Comparison of ENCODE assay signal across 29 mouse cellular contexts in genomic region chr2:80158784-80159183, GRCm38 (mm10). TPM values are rescaled to one million over a fixed set of nuclear protein-coding genes. Genes with fewer than 3 reads are reported as not detected.
DNase-seq lines count a peak whose midpoint lies in the region; ATAC-seq and TF ChIP-seq lines count a peak whose summit lies in the region.
"Had no signal": no experiment of that assay in that cellular context is flagged by ENCODE, and none has a peak within 500 bp of the region (broad histone marks: within the 10 kb centered on the region; RNA-seq: fewer than 3 reads in every experiment).

No protein-coding gene starts in this region.

- no peaks in the 10 kb centered on the region for H3K9me3 ChIP-seq in heart, embryonic 10.5 days
- no peaks in the 10 kb centered on the region for H3K9me3 ChIP-seq in lung, postnatal 0 days (ENCODE audit: low read length)
- H3K9me3 ChIP-seq: embryonic facial prominence, embryonic 13.5 days; heart, embryonic 13.5 days; neural tube, embryonic 13.5 days had no signal

- DNase-seq in heart, adult 9 months (ENCODE audit: low spot score in 2 of 2) = peak; percentile 4 to 17
- DNase-seq in heart, embryonic 10.5 days (ENCODE audit: low spot score) = no peak
- DNase-seq in lung, postnatal 0 days (ENCODE audit: low spot score) = peak; percentile 75
- no peak for DNase-seq in lung, adult 2 months
- DNase-seq in skeletal muscle tissue, adult 2 months (ENCODE audit: low read depth, low spot score) = peak; percentile 3
- DNase-seq in testis, postnatal 10 days (ENCODE audit: low spot score) = no peak
- DNase-seq in spleen, postnatal 36 days (ENCODE audit: low spot score in 2 of 2) = no peak
- DNase-seq: adrenal gland, postnatal 10 days; B cell, adult 2 months; cerebellum, adult 9-10 months; embryo, embryonic 11 days; forebrain, postnatal 0 days; gastrocnemius, postnatal 10 days; heart, postnatal 14 days; kidney, adult 2 months; kidney, postnatal 36 days; left cerebral cortex, postnatal 4 days; lung, adult 18-20 months; lung, postnatal 14 days; thymus, adult 18-20 months; thymus, postnatal 36 days had no signal

- no peaks in the 10 kb centered on the region for H3K27me3 ChIP-seq in heart, embryonic 10.5 days (ENCODE audit: insufficient read depth, poor library complexity, severe bottlenecking)
- no peaks in the 10 kb centered on the region for H3K27me3 ChIP-seq in lung, postnatal 0 days (replicated peaks; ENCODE audit: insufficient read depth, low read length)
- H3K27me3 ChIP-seq: embryonic facial prominence, embryonic 13.5 days; heart, embryonic 13.5 days; neural tube, embryonic 13.5 days had no signal

- H3K9ac ChIP-seq in lung, postnatal 0 days (replicated peaks; ENCODE audit: low read depth) = no peak overlapping the region
- H3K9ac ChIP-seq: embryonic facial prominence, embryonic 13.5 days; forebrain, postnatal 0 days; heart, embryonic 13.5 days; neural tube, embryonic 13.5 days had no signal

- WGBS in heart, embryonic 10.5 days = 77% methylated on average over 2 of the region's 2 CpGs
- 68% methylated on average over 2 of the region's 2 CpGs for WGBS in lung, postnatal 0 days
- WGBS in lung, adult 2 months = 65% methylated on average over 2 of the region's 2 CpGs

- peak; percentile 40; the same call in 1 of the 2 replicates for ATAC-seq in lung, postnatal 0 days
- ATAC-seq in megakaryocyte, adult 5-6 weeks (ENCODE audit: poor library complexity, severe bottlenecking) = peak; percentile 97
- ATAC-seq: forebrain, postnatal 0 days; hindbrain, embryonic 16.5 days; midbrain, embryonic 16.5 days had no signal

- H3K36me3 ChIP-seq in heart, embryonic 10.5 days = no peaks in the 10 kb centered on the region
- no peaks in the 10 kb centered on the region for H3K36me3 ChIP-seq in lung, postnatal 0 days (ENCODE audit: insufficient read depth, low read length)
- H3K36me3 ChIP-seq: embryonic facial prominence, embryonic 13.5 days; heart, embryonic 13.5 days; neural tube, embryonic 13.5 days had no signal

- no peaks in the 10 kb centered on the region for H3K4me1 ChIP-seq in heart, embryonic 10.5 days
- no peaks in the 10 kb centered on the region for H3K4me1 ChIP-seq in lung, postnatal 0 days (ENCODE audit: insufficient read depth, low read depth, low read length)
- H3K4me1 ChIP-seq in lung, adult 2 months (ENCODE audit: control insufficient read depth, insufficient read depth, low read length) = no peaks in the 10 kb centered on the region
- H3K4me1 ChIP-seq: embryonic facial prominence, embryonic 13.5 days; heart, embryonic 13.5 days; neural tube, embryonic 13.5 days had no signal

- no peak overlapping the region for H3K27ac ChIP-seq in heart, embryonic 10.5 days
- H3K27ac ChIP-seq in lung, postnatal 0 days (ENCODE audit: low read length) = no peak overlapping the region
- H3K27ac ChIP-seq: embryonic facial prominence, embryonic 13.5 days; heart, embryonic 13.5 days; layer of hippocampus, adult 2 months; neural tube, embryonic 13.5 days had no signal

- TF ChIP-seq EP300 in lung, postnatal 0 days (IDR thresholded peaks at IDR 0.05) = no peak

- H3K4me3 ChIP-seq in heart, embryonic 10.5 days = no peak overlapping the region
- no peak overlapping the region for H3K4me3 ChIP-seq in lung, postnatal 0 days (ENCODE audit: low read depth, low read length)
- no peak overlapping the region for H3K4me3 ChIP-seq in lung, adult 2 months (replicated peaks; ENCODE audit: extremely low read depth, low read depth, low read length)
- H3K4me3 ChIP-seq: embryonic facial prominence, embryonic 13.5 days; heart, embryonic 13.5 days; layer of hippocampus, adult 2 months; neural tube, embryonic 13.5 days had no signal

- TF ChIP-seq POLR2A in lung, adult 2 months (IDR thresholded peaks at IDR 0.05; ENCODE audit: borderline replicate concordance, extremely low read depth, low read depth, low read length) = no peak

- TF ChIP-seq CTCF in lung, postnatal 0 days (IDR thresholded peaks at IDR 0.05) = no peak
- no peak for TF ChIP-seq CTCF in lung, adult 2 months (IDR thresholded peaks at IDR 0.05; ENCODE audit: insufficient read depth, low read length)

- H3K4me2 ChIP-seq in lung, postnatal 0 days (replicated peaks; ENCODE audit: low read depth, low read length) = no peak overlapping the region
- H3K4me2 ChIP-seq: embryonic facial prominence, embryonic 13.5 days; heart, embryonic 13.5 days; midbrain, embryonic 11.5 days; neural tube, embryonic 13.5 days had no signal

RNA-seq across cellular contexts. Expression of gene Pde1a, which starts 29.5 kb away (rescaled TPM):
- 7.0 and 10.4 TPM in 2 replicates for polyA plus RNA-seq in heart, embryonic 10.5 days (2016; fragmentation: Nextera tagmentation; extraction: Ambion mirVana)
- polyA plus RNA-seq in lung, postnatal 0 days (2015; fragmentation: Nextera tagmentation; extraction: Ambion mirVana) = 11.6 and 13.5 TPM in 2 replicates
- 1.6 and 3.1 TPM in 2 replicates for polyA plus RNA-seq in lung, adult 2 months (2012; rRNA removed)
- total RNA-seq in megakaryocyte, adult 5-6 weeks (2015) = 0.25 TPM in 1 of 2 replicates, not detected in the other
- 0.15 TPM in 1 of 2 replicates, not detected in the other for total RNA-seq in megakaryocyte, adult 5-6 weeks (2017)

Comparison
In these comparisons a context has a peak if more than half of its experiments do, and no peak if none do; other contexts are left out.
1. DNase-seq: peak in heart, adult 9 months (2 of 2), lung, postnatal 0 days (single experiment) and skeletal muscle tissue, adult 2 months (single experiment); none in heart, embryonic 10.5 days (single experiment), lung, adult 2 months (single experiment), testis, postnatal 10 days (single experiment) and spleen, postnatal 36 days (0 of 2).